Mouse (Mus musculus) urinary bladder, postnatal 14 days (tissue): ENCODE measurements at regions not wholly inside any gene's neighbourhood (a gene's known extent, or its start where the extent isn't known, plus 50 kb on each side); places are given as distances from the start of the nearest gene placed in this dataset.

Source experiments
- DNase-seq: peaks from one replicate; pipeline ENCODE4 v3.0.0; 2021; ENCODE audit warnings: low spot score

DNA sequence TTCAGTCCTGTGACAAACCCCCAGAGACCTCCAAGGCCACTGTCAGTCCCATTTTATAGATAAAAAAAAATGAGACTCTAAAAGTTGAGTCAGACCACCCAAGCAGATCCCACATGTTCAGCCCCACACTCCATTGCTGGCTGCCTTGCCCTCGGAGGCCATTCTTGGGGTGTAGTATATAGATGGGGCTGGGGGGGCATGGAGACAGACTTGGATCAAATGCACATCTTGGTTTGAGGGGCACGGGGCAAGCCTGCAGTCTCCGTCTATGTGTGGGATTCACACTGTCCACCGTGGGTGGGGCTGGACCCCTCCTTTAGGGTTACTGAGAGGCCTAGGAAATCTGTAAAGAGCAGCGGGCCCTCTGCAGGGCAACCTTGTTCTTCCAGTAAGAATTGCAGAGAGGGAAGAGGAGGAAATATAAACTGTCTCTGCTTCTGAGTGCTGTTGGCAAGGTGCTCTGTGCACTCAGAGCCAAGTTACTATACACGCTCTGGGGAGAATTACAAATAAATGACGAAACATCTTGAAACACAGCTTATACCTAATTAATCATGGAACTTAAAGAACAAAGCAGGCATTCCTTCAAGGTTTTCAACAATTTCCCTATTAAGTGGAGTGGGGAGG, 184.4 kb upstream of the Habp2 start:
- DNase-seq, result no peak

GRCm38 (mm10) chr19:56105073-56105451, 181.9 kb upstream of the Habp2 start:
- DNase-seq, result no peak

- peak; percentile 29 for DNase-seq
These were observed 181.4 kb upstream of the Habp2 start for GRCm38 (mm10) chr19:56105452-56106091.

GRCm38 (mm10) chr19:56108796-56109195, 178.1 kb upstream of the Habp2 start:
- no peak for DNase-seq

DNA sequence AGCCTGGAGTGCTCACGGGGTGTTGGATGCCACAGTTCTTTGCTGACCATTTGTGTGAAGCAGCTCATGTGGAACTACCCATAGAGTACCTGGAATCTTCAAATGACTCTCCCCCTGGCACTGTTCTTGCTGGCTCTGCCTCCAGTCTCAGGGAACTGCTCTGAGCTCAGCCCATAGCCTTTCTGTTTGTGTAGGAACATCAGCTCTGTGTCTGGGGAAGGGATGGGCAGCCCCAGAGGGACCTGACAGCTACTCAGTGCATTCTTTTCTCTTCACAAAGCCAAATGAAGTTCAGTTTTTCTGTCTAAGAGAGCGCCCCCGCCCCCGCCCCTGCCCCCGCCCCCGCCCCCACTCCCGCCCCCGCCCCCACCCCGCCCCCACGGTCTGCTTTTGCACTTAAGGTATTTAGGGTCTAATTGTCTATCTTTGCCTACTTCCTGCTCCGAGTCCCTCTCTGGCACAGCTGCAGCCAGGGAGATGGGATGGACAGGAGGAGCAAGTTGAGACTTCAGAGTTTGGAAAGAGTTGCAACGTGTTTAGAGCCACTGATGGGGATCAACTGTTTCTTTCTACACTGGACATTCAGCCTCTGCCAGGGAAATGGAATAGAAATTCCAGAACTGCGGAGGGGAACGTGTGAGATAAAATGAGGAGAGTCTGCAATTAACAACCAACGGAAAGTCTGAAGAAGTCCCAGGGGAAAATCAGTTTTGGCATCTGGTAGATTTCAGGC, 171.2 kb upstream of the Habp2 start:
- peak; percentile 8 for DNase-seq

DNA sequence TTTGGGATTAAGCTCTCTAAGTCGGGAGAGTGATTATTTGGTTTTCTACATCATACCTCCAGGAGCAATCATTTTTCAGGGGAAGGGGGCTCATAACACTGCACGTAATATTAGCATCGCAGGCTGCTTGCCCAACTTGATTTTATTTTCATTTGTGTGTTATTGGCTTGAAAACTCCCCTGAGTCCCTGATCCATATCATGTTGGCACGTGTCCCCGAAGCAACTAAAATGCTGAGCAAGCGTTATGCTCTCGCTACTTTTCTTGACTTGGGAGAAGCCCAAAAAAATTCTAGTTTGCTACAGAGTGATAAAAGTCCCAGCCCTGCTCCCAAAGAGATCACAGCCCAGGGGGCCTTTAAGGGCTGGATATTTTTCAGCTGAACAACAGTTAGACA, 170.7 kb upstream of the Habp2 start:
- DNase-seq, result peak; percentile 24

- peak; percentile 42 for DNase-seq
These were observed 166.2 kb upstream of the Habp2 start for GRCm38 (mm10) chr19:56120723-56121122.

DNA sequence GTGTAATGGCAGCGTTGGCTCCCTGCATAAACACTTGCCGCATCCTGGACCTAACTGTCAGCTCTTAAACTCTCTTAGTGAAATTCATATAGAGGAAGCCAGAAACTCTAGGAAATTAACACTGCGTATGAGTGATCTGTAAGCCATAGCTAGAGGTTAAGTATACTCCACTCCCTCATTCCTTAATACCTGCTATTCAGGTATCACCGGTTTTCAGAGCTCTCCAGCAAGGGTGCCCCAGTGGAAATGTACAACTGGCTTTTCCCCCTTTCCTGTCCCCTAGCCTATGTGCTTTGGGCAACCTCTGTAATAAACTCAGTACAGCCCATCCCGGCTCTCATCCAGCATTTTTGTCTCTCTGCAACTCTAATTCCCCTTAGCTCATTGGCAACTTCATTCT, 164.8 kb upstream of the Habp2 start:
- DNase-seq, result peak; percentile 45

GRCm38 (mm10) chr19:56131556-56131955, 155.4 kb upstream of the Habp2 start:
- DNase-seq, result no peak

DNA sequence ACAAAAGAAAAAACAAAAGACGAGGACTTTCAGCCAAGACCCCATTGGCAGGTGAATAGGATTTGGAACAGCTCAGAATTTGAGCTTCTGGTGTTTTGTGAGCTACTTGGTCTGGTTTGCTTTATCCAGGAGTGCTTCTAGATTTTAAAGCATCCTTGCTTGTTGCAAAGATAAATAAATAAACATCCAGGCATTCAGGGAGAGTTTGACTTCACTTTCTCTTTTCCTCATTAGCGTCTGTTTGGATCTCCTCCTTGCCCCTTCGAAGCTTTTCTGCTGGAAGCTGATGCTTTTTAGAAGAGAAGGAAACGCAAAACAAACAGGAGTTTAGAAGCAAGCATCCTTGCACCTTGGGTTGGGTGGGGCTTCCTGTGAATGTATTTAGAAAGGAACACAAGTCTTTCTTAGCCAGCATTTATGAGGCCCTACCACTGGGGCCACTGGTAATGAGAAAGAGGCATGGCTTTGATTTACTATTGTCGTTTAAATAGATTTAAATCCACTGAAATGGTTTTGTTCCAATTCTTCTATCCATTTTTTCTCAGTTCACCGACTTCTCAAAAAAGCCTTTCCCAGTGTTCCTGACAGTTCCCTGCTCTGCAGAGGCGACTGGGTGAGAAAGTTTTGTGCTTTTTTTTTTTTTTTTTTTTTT, 153.9 kb upstream of the Habp2 start:
- DNase-seq, result no peak

- DNase-seq, result no peak
These were observed 153.4 kb upstream of the Habp2 start for GRCm38 (mm10) chr19:56133565-56133964.

GRCm38 (mm10) chr19:56134081-56134818, 152.7 kb upstream of the Habp2 start:
- DNase-seq, result peak; percentile 83

- DNase-seq, result peak; percentile 19
These were observed 151.5 kb upstream of the Habp2 start for GRCm38 (mm10) chr19:56135306-56135928.

- no peak for DNase-seq
These were observed 146.4 kb upstream of the Habp2 start for GRCm38 (mm10) chr19:56140540-56140939.

GRCm38 (mm10) chr19:56144221-56144620, 142.7 kb upstream of the Habp2 start:
- no peak for DNase-seq

- DNase-seq, result no peak
These were observed 129.8 kb upstream of the Habp2 start for GRCm38 (mm10) chr19:56157120-56157519.

DNA sequence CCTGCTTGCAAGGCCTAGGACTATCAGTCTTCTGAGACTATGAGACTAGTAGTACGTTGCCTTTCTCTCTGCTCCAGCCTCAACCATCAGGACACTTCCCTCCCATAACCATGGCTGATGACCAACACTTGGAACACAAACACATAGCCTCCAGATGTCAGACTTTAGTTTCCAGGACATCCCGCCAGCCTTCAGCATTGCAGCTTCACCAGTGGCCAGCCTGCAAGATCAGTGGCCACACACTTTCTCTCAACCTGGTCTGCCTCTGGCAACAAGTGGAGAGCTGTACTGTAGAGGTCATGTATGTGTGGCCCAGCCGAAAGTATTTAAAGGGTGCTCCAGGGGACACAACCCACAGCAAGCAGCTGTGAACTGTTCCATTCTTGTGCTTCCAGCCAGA, 124.8 kb upstream of the Habp2 start:
- peak; percentile 48 for DNase-seq

- no peak for DNase-seq
These were observed 117.6 kb upstream of the Habp2 start for GRCm38 (mm10) chr19:56169133-56169997.

DNA sequence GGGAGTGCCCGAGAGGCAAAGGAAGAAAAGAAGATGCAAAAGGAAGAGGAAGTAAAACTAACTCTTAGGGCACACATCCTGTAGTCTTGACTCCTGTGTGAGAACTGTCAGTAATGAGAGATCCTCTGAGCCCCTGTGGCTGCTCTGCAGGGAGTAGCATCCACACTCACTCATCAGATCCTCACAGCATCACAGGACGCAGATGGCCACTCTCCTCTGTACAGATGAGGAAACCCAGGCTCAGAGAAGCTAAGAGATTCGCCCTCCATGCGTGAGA, 117.0 kb upstream of the Habp2 start:
- DNase-seq, result no peak

- DNase-seq, result no peak
These were observed 114.5 kb upstream of the Habp2 start for GRCm38 (mm10) chr19:56172454-56172853.

GRCm38 (mm10) chr19:56176059-56176458, 110.9 kb upstream of the Habp2 start:
- DNase-seq, result peak; percentile 31
